Mouse (Mus musculus): ENCODE results near the gene Hacl1.
"Not testable (repeated sequence)": the region's sequence is repeated elsewhere in the genome, so short reads cannot be mapped to it uniquely, and the experiment has no call there.

Gene Hacl1

GRCm38 (mm10) chr14:31622748-31623147 is 18.3 kb downstream of the Hacl1 start:
- no peak for DNase-seq

GRCm38 (mm10) chr14:31620591-31621223 is 20.4 kb downstream of the Hacl1 start:
- no peak for DNase-seq

DNA sequence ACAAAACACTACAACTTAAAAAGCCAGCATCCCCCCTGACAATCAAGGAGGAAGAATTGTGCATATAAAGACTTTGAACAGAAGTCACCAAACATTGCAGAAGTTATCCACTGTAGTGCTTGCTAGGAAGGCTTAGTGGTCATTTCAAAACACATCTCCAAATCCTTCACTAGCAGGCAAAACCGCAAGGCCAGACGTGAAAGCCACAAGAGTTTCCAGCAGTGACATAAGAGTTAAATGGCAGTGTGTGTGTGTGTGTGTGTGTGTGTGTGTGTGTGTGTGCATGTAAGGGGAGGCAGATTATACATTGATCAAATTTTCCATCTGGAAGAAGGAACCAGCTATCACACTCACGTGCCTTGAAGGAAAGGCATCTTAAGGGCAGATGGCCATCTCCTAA is 23.1 kb downstream of the Hacl1 start:
- DNase-seq, result no peak

- DNase-seq, result no peak
Observed at GRCm38 (mm10) chr14:31617204-31617603, 23.9 kb downstream of the Hacl1 start.

GRCm38 (mm10) chr14:31613671-31614070 is 27.4 kb downstream of the Hacl1 start:
- no peak for DNase-seq

- DNase-seq, result no peak
Observed at GRCm38 (mm10) chr14:31611986-31612385, 29.1 kb downstream of the Hacl1 start.

DNA sequence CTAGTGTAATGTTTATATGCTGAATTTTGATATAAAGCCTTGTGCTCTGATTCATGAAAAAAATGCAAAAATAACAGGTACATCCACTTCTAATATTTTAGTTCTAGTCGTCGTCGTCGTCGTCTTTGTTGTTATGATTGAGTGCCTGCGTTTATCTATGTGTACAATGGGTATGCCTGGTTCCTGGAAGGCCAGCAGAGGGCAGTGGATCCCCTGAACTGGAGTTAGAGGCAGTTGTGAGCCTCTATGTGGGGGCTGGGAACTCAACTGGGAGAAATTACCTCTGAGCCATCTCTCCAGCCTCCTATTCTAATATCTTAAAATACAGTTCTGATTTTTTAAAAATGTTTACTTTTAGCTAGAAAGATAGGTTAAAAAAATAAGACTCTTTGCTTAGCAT is 35.6 kb downstream of the Hacl1 start:
- DNase-seq, result no peak

DNA sequence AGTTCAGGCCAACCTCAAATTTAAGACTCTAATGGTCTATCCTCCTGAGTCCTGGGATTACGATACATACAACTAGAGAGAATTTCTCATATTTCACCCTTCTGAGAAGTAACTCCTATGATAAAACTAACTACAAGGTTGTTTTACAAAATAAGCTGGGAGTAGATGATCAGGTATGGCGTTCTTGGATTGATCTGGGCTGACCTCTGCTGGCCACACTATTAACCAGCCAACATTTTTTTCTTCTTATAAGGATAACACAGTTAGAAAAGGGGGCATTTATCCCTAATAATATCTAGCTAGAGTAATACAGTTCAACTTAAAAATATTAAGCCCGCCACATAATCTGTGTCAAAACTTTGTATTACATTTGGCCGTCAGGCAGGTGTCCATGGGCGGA is 36.2 kb downstream of the Hacl1 start:
- DNase-seq, result peak in 1 of 2 experiments; percentile 35

DNA sequence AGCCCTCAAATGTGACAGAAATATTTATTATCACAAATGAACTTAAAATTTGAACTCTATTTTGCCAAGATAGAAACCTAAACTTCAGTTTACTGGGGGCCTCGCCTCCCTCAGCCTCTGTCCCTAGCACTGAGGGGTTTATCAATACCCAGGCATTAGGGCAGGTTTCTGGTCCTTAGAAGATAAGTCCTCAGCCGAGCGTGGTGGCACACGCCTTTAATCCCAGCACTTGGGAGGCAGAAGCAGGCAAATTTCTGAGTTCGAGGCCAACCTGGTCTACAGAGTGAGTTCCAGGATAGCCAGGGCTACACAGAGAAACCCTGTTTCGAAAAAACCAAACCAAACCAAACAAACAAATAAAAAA is 38.5 kb downstream of the Hacl1 start:
- not testable (repeated sequence) for DNase-seq

- no peak for DNase-seq
Observed at GRCm38 (mm10) chr14:31601908-31602615, 39.0 kb downstream of the Hacl1 start.

GRCm38 (mm10) chr14:31597446-31597845 is 43.6 kb downstream of the Hacl1 start:
- no peak for DNase-seq

GRCm38 (mm10) chr14:31596408-31596807 is 44.7 kb downstream of the Hacl1 start:
- DNase-seq, result no peak

GRCm38 (mm10) chr14:31594693-31595092 is 46.4 kb downstream of the Hacl1 start:
- DNase-seq, result no peak

- DNase-seq, result no peak
Observed at GRCm38 (mm10) chr14:31593036-31593435, 48.0 kb downstream of the Hacl1 start.

GRCm38 (mm10) chr14:31591243-31591642 is 49.8 kb downstream of the Hacl1 start, which contains the start of gene Colq:
TSS of gene Colq (minus strand) at chr14:31591343.
- DNase-seq, result no peak

DNA sequence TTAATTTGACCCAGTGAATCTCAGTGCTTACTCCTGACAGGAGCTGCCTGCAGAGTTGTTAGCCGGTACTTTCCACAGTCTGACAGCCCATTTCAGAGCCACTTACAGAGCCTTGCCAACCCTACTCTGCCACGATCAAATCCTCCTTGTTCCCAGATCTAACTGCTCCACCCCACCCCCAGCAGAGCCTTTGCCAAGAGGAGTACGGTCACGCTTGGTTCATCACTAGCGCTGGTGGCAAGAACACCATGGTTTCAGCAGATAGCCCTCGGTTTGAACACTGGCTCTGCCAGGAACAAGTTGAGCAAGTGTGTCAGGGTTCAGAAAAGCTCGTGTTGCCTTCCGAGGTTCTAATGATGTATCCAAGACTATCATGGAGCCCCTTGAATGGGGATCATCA is 54.6 kb downstream of the Hacl1 start:
- DNase-seq, result no peak

GRCm38 (mm10) chr14:31583082-31583481 is 58.0 kb downstream of the Hacl1 start:
- DNase-seq, result no peak

DNA sequence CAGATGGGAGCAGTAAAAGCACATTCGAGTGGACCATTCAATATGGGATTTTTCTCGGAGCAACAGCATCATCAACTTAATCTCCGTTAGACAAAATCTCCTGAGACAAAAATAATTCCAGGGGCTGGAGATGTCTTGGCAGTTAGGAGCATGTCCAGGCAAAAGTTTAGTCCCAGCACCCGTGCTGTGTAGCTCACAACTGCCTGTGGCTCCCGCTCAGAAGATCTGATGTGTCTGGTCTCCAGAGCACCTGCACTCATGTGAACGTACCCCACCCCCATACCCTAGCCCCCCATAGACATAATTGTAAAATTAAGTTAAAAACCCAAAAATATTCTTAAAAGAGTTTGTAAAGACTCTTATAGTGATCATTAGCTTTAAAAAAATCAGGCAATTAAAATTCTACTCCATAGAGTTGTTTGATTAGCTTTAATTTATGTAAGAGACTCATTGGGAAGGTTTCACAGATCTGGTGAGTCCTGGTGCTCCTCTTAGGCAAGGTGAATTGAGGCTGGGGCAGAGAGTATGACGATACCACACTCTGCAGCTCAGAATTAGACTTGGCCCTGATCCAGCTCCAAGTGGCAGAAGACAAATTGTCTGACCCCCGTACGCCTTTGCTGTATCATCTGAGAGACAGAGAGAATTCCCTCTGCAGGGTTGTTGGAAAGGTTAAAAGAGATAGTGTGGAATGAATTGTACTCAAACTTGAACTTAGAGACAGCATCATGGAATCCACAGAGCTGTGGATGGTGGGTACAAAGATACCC is 62.9 kb downstream of the Hacl1 start:
- no peak for DNase-seq

GRCm38 (mm10) chr14:31576846-31577697 is 64.0 kb downstream of the Hacl1 start:
- peak in 1 of 2 experiments; percentile 54 for DNase-seq

DNA sequence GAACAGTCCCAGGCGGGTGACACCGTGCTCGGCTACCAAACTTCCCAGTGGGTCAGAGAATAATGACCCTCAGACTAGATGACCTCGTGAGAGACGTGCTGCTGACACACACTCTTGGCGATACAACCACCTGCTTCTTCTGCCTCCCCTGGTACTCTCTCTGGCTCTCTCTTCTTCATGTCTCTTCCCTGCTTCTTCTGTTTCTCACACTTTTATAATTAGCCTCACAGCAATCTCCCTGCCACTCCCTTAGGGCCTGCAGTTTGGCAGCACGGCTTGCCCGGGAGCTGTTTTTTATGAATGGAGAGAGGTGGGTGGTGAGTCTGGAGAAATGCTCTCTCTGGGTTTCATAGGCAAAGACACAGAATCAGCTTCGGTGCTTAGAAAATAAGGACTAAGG is 65.2 kb downstream of the Hacl1 start:
- no peak for DNase-seq

DNA sequence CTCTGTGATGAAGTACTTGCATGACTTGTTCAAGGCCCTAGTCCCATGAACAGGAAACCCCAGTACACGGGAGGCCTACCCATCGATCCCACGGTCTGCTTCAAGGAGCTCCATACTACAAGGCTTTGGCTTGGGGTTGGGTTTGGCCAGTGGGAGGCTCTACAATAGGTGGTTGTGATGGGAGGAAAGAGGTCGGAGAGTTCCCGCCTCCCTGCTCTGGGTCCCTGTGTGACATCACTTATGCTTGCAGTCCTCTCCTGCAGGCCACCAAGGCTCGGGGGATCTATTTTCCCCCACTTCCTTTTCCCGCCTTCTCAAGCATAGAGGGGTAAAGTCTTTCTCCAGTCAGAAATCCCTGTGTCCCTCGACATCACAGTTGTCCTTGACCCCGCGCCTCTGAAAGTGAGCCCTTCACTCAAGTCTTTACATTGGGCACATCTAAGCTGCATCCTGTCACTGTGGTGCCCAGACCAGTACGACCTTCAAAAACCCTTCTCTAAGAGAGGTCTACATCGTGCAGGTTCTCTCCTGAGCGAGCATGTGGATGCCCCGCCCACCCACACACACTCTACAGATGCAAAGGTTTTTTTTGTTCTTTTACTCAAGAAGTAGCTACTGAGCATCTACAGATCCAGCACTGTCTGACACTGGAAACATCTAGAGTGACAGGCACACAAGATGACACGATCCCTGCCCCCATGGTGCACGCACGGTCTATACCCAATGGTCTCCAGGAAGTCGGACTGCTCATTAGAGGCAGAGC is 66.0 kb downstream of the Hacl1 start:
- peak in 1 of 2 experiments; percentile 62 for DNase-seq

DNA sequence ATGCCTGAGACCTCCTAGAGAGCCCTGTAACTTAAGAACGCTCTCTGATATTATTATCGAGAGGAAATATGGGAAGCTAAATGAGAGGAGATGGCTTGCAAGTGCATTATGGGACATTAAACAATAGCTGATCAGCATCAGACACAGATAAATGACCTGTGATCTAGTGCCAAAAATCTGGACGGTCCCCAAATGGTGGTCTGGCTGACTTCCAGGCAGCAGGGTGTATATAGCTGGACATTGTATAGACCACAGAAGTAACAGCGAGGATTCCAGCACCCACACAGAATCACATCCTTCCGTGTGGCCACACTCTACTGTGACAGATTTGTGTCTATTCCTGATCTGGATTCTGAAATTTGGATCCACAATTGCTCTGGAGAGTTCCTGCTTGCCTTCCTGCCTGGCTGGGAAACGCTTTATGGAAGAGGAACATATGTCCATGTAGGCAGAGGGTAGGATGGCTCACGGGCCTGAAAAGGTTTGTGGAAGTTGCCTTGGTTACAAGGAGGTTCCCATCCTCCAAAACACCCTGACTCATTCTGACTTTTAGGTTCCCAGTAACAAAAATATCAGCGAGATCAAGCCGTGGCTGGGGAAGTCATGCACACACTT is 68.4 kb downstream of the Hacl1 start:
- no peak for DNase-seq

Measured in thymus, adult 18-20 months (tissue).